Mouse (Mus musculus) forebrain, embryonic 15.5 days (tissue): ENCODE data around the gene Ptpa. TPM values are rescaled to one million over a fixed set of nuclear protein-coding genes. Genes with fewer than 3 reads are reported as not detected.

Experiments used
- ATAC-seq: fragments of 200-750 bp; cut with Nextera tagmentation; replicated peaks from 2 replicates; pipeline ENCODE4 v1.8.0; 2017; ENCODE audit warnings: mild to moderate bottlenecking, moderate TSS enrichment, moderate library complexity
- H3K27ac ChIP-seq: fragments of 300-500 bp; sonication (generic); replicated peaks from 2 replicates; pipeline ENCODE4 v1.5.1; 2015; ENCODE audit warnings: mild to moderate bottlenecking, inconsistent platforms
- H3K27me3 ChIP-seq: fragments of 300-500 bp; sonication (generic); 2 replicates; pipeline ENCODE4 v1.6.1; 2015; ENCODE audit warnings: inconsistent platforms
- H3K36me3 ChIP-seq: fragments of 300-500 bp; sonication (generic); 2 replicates; pipeline ENCODE4 v1.6.1; 2015; ENCODE audit warnings: mild to moderate bottlenecking, inconsistent platforms
- H3K4me1 ChIP-seq: fragments of 300-500 bp; sonication (generic); 2 replicates; pipeline ENCODE4 v1.6.1; 2015; ENCODE audit warnings: inconsistent platforms
- H3K4me2 ChIP-seq: fragments of 300-500 bp; sonication (generic); replicated peaks from 2 replicates; pipeline ENCODE4 v1.6.1; 2015; ENCODE audit warnings: mild to moderate bottlenecking, inconsistent platforms
- H3K4me3 ChIP-seq: fragments of 300-500 bp; sonication (generic); 2 replicates; pipeline ENCODE4 v1.5.1; 2015; ENCODE audit warnings: mild to moderate bottlenecking, inconsistent platforms
- H3K9ac ChIP-seq: fragments of 300-500 bp; sonication (generic); replicated peaks from 2 replicates; pipeline ENCODE4 v1.6.1; 2015; ENCODE audit warnings: mild to moderate bottlenecking, inconsistent platforms
- H3K9me3 ChIP-seq: fragments of 300-500 bp; sonication (generic); 2 replicates; pipeline ENCODE4 v1.6.1; 2016; ENCODE audit warnings: inconsistent platforms
- WGBS: fragments of 180-500 bp; shearing (Covaris S2); methylation state at CpG from one replicate; pipeline ENCODE4 v1.1.7; 2015; ENCODE audit warnings: mixed read lengths; 5-methylcytosine and 5-hydroxymethylcytosine counted together
- polyA plus RNA-seq: library from polyadenylated mRNA; unstranded; fragments of >200 nt; fragmentation: Nextera tagmentation; extraction: Ambion mirVana; gene quantifications from 2 replicates; pipeline ENCODE4 v1.2.1, GENCODE M21; 2015

The Ptpa gene
- polyA plus RNA-seq, 1 experiment from 2014 or later = 152 TPM

- no peak for ATAC-seq
- no peaks in the 10 kb centered on the region for H3K27me3 ChIP-seq
- no peak overlapping the region for H3K9ac ChIP-seq
- H3K36me3 ChIP-seq = no peaks in the 10 kb centered on the region
- no peaks in the 10 kb centered on the region for H3K4me1 ChIP-seq
- H3K4me2 ChIP-seq = no peak overlapping the region
- H3K9me3 ChIP-seq = no peaks in the 10 kb centered on the region
- 81% methylated on average over 13 of the region's 13 CpGs for WGBS
- H3K27ac ChIP-seq = 0 out of 2 replicates have a peak overlapping the region, but pooled peaks have one; percentile 3
- H3K4me3 ChIP-seq = no peak overlapping the region
These were observed 40.5 kb downstream of the Ptpa start for GRCm38 (mm10) chr2:30456104-30456980.

GRCm38 (mm10) chr2:30458349-30458748 is 42.5 kb downstream of the Ptpa start:
- H3K4me3 ChIP-seq = no peak overlapping the region
- no peaks in the 10 kb centered on the region for H3K36me3 ChIP-seq
- ATAC-seq = no peak
- H3K4me2 ChIP-seq = no peak overlapping the region
- H3K27ac ChIP-seq = no peak overlapping the region
- H3K27me3 ChIP-seq = no peaks in the 10 kb centered on the region
- no peaks in the 10 kb centered on the region for H3K9me3 ChIP-seq
- WGBS = 85% methylated on average over 6 of the region's 6 CpGs
- H3K9ac ChIP-seq = no peak overlapping the region
- H3K4me1 ChIP-seq = peaks cover 3% of the 10 kb centered on the region; the same call in 1 of the 2 replicates

- ATAC-seq = no peak
- H3K9ac ChIP-seq = no peak overlapping the region
- H3K4me3 ChIP-seq = no peak overlapping the region
- peaks cover 11% of the 10 kb centered on the region; the same call in 1 of the 2 replicates for H3K4me1 ChIP-seq
- WGBS = 90% methylated on average over 6 of the region's 6 CpGs
- no peaks in the 10 kb centered on the region for H3K9me3 ChIP-seq
- no peaks in the 10 kb centered on the region for H3K27me3 ChIP-seq
- H3K4me2 ChIP-seq = no peak overlapping the region
- no peak overlapping the region for H3K27ac ChIP-seq
- H3K36me3 ChIP-seq = no peaks in the 10 kb centered on the region
These were observed 43.4 kb downstream of the Ptpa start for GRCm38 (mm10) chr2:30459241-30459640.

- no peak overlapping the region for H3K4me2 ChIP-seq
- WGBS = 35% methylated on average over 5 of the region's 5 CpGs
- H3K9ac ChIP-seq = no peak overlapping the region
- peaks cover 11% of the 10 kb centered on the region; the same call in 1 of the 2 replicates for H3K4me1 ChIP-seq
- ATAC-seq = no peak
- no peaks in the 10 kb centered on the region for H3K27me3 ChIP-seq
- no peak overlapping the region for H3K4me3 ChIP-seq
- H3K27ac ChIP-seq = no peak overlapping the region
- no peaks in the 10 kb centered on the region for H3K36me3 ChIP-seq
- H3K9me3 ChIP-seq = no peaks in the 10 kb centered on the region
These were observed 47.5 kb downstream of the Ptpa start for GRCm38 (mm10) chr2:30463341-30463761.

GRCm38 (mm10) chr2:30463904-30464330 is 48.1 kb downstream of the Ptpa start:
- H3K4me1 ChIP-seq = peaks cover 13% of the 10 kb centered on the region
- H3K4me3 ChIP-seq = peak overlapping the region; percentile 10
- no peaks in the 10 kb centered on the region for H3K9me3 ChIP-seq
- 4% methylated on average over 9 of the region's 9 CpGs for WGBS
- H3K4me2 ChIP-seq = peak overlapping the region; percentile 23
- no peak overlapping the region for H3K27ac ChIP-seq
- H3K27me3 ChIP-seq = no peaks in the 10 kb centered on the region
- no peak overlapping the region for H3K9ac ChIP-seq
- no peaks in the 10 kb centered on the region for H3K36me3 ChIP-seq
- peak; percentile 62 for ATAC-seq

- H3K4me3 ChIP-seq = no peak overlapping the region
These were observed 48.6 kb downstream of the Ptpa start for GRCm38 (mm10) chr2:30464411-30464810.

GRCm38 (mm10) chr2:30466787-30467186 is 50.9 kb downstream of the Ptpa start:
- no peak for ATAC-seq
- H3K4me3 ChIP-seq = no peak overlapping the region
- WGBS = 77% methylated on average over 4 of the region's 4 CpGs
- no peaks in the 10 kb centered on the region for H3K9me3 ChIP-seq
- no peaks in the 10 kb centered on the region for H3K27me3 ChIP-seq
- H3K4me2 ChIP-seq = no peak overlapping the region
- peaks cover 36% of the 10 kb centered on the region for H3K4me1 ChIP-seq
- H3K27ac ChIP-seq = no peak overlapping the region
- no peaks in the 10 kb centered on the region for H3K36me3 ChIP-seq
- H3K9ac ChIP-seq = no peak overlapping the region

More at GRCm38 (mm10) chr2:30464411-30464810, 48.6 kb downstream of the Ptpa start:
- Histone ChIP-seq H3K27ac (no peak overlapping the region), H3K36me3 (no peaks in the 10 kb centered on the region), H3K27me3 (no peaks in the 10 kb centered on the region), H3K4me1 (peaks cover 17% of the 10 kb centered on the region), H3K4me2 (peak overlapping the region; percentile 23; the same call in 1 of the 2 replicates), H3K9ac (no peak overlapping the region), H3K9me3 (no peaks in the 10 kb centered on the region)
- WGBS = 66% methylated on average over 5 of the region's 5 CpGs
- ATAC-seq = no peak

- H3K27ac ChIP-seq = no peak overlapping the region
These were observed 53.2 kb downstream of the Ptpa start for GRCm38 (mm10) chr2:30469009-30469408.

GRCm38 (mm10) chr2:30469796-30470142 is 53.9 kb downstream of the Ptpa start:
- H3K27ac ChIP-seq = peak overlapping the region; percentile 81
- WGBS = 0% methylated on average over 18 of the region's 19 CpGs
- ATAC-seq = peak; percentile 29
- no peaks in the 10 kb centered on the region for H3K36me3 ChIP-seq
- peaks cover 34% of the 10 kb centered on the region for H3K4me1 ChIP-seq
- peak overlapping the region; percentile 80 for H3K9ac ChIP-seq
- no peaks in the 10 kb centered on the region for H3K27me3 ChIP-seq
- H3K4me3 ChIP-seq = peak overlapping the region; percentile 72
- H3K4me2 ChIP-seq = peak overlapping the region; percentile 99
- no peaks in the 10 kb centered on the region for H3K9me3 ChIP-seq

More at GRCm38 (mm10) chr2:30469009-30469408, 53.2 kb downstream of the Ptpa start:
- H3K27me3 ChIP-seq = no peaks in the 10 kb centered on the region
- peak overlapping the region; percentile 99 for H3K4me2 ChIP-seq
- no peak for ATAC-seq
- peak overlapping the region; percentile 72 for H3K4me3 ChIP-seq
- H3K4me1 ChIP-seq = peaks cover 29% of the 10 kb centered on the region
- no peaks in the 10 kb centered on the region for H3K9me3 ChIP-seq
- H3K9ac ChIP-seq = peak overlapping the region; percentile 80; the same call in 1 of the 2 replicates
- WGBS = 58% methylated on average over 6 of the region's 6 CpGs
- no peaks in the 10 kb centered on the region for H3K36me3 ChIP-seq

GRCm38 (mm10) chr2:30470143-30470946 is 54.5 kb downstream of the Ptpa start:
- H3K36me3 ChIP-seq = no peaks in the 10 kb centered on the region
- under 1% methylated on average over 46 of the region's 46 CpGs for WGBS
- peak overlapping the region; percentile 72 for H3K4me3 ChIP-seq
- H3K4me1 ChIP-seq = peaks cover 39% of the 10 kb centered on the region
- H3K27ac ChIP-seq = peak overlapping the region; percentile 81
- no peaks in the 10 kb centered on the region for H3K9me3 ChIP-seq
- ATAC-seq = no peak; the same call in 1 of the 2 replicates
- peak overlapping the region; percentile 80 for H3K9ac ChIP-seq
- no peaks in the 10 kb centered on the region for H3K27me3 ChIP-seq
- H3K4me2 ChIP-seq = peak overlapping the region; percentile 99

- Histone ChIP-seq H3K27me3 (no peaks in the 10 kb centered on the region), H3K4me1 (peaks cover 39% of the 10 kb centered on the region), H3K4me3 (peak overlapping the region; percentile 72), H3K27ac (peak overlapping the region; percentile 86), H3K9me3 (no peaks in the 10 kb centered on the region), H3K4me2 (peak overlapping the region; percentile 99), H3K9ac (peak overlapping the region; percentile 93; the same call in 1 of the 2 replicates), H3K36me3 (no peaks in the 10 kb centered on the region)
- WGBS = 5% methylated on average over 8 of the region's 8 CpGs
- no peak for ATAC-seq
These were observed 55.2 kb downstream of the Ptpa start for GRCm38 (mm10) chr2:30471051-30471450.
